Mouse (Mus musculus) neural tube, embryonic 14.5 days (tissue): ENCODE measurements around the gene Paxbp1. TPM values are rescaled to one million over a fixed set of nuclear protein-coding genes. Genes with fewer than 3 reads are reported as not detected.
A peak's percentile ranks its signal among the peaks of the same experiment; 100 is the strongest.

Source experiments
- ATAC-seq: fragments of 200-750 bp; cut with Nextera tagmentation; 2 replicates; pipeline ENCODE4 v1.8.0; 2017; ENCODE audit warnings: low read depth, mild to moderate bottlenecking, moderate TSS enrichment, moderate library complexity
- H3K27ac ChIP-seq: fragments of 300-500 bp; sonication (generic); 2 replicates; pipeline ENCODE4 v1.5.1; 2014; ENCODE audit warnings: low read depth, mild to moderate bottlenecking, control low read depth, low read length, moderate library complexity, mixed read lengths
- H3K27me3 ChIP-seq: fragments of 300-500 bp; sonication (generic); 2 replicates; pipeline ENCODE4 v1.6.1; 2014; ENCODE audit warnings: low read length; ENCODE audit not compliant: control insufficient read depth, insufficient read depth
- H3K36me3 ChIP-seq: fragments of 300-500 bp; sonication (generic); 2 replicates; pipeline ENCODE4 v1.6.1; 2014; ENCODE audit warnings: low read length, mixed read lengths; ENCODE audit not compliant: control insufficient read depth, insufficient read depth
- H3K4me1 ChIP-seq: fragments of 300-500 bp; sonication (generic); 2 replicates; pipeline ENCODE4 v1.6.1; 2014; ENCODE audit warnings: low read length; ENCODE audit not compliant: control insufficient read depth, insufficient read depth
- H3K4me2 ChIP-seq: fragments of 300-500 bp; sonication (generic); 2 replicates; pipeline ENCODE4 v1.6.1; 2014; ENCODE audit warnings: mild to moderate bottlenecking, low read depth, low read length, control low read depth
- H3K4me3 ChIP-seq: fragments of 300-500 bp; sonication (generic); 2 replicates; pipeline ENCODE4 v1.5.1; 2014; ENCODE audit warnings: low read depth, low read length, control low read depth, mixed read lengths
- H3K9ac ChIP-seq: fragments of 300-500 bp; sonication (generic); replicated peaks from 2 replicates; pipeline ENCODE4 v1.6.1; 2014; ENCODE audit warnings: low read depth, mild to moderate bottlenecking, control low read depth, low read length, mixed read lengths
- H3K9me3 ChIP-seq: fragments of 300-500 bp; sonication (generic); 2 replicates; pipeline ENCODE4 v1.6.1; 2016; ENCODE audit warnings: low read length; ENCODE audit not compliant: control insufficient read depth
- WGBS: fragments of 180-500 bp; shearing (Covaris S2); extraction: QIAGEN DNeasy Blood & Tissue Kit; methylation state at CpG from one replicate; pipeline ENCODE4 v1.1.7; 2014; 5-methylcytosine and 5-hydroxymethylcytosine counted together
- polyA plus RNA-seq: library from polyadenylated mRNA; unstranded; fragments of >200 nt; fragmentation: Nextera tagmentation; extraction: Ambion mirVana; gene quantifications from 2 replicates; pipeline ENCODE4 v1.2.1, GENCODE M21; 2014

The Paxbp1 gene
- polyA plus RNA-seq, 1 experiment from 2014 or later: 89.2 TPM

DNA sequence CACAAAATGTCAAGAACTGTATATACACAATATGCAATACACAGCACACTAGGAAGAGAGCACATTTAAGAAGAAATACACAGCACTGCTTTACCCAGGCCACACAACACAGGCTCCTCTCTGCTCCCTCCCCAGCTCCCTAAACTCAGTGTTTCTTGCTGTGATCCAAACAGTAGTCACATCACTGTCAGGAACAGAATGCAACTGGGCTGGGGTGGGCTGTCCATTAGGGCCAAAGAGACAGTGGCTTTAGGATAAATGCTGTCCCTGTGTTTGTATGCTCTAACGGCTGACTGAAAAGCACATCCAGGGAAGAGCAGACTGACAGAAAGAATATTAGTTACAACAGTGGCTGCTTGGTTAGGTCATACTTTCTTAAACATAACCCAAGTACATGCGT, 14.4 kb downstream of the Paxbp1 start:
- WGBS: 87% methylated on average over 2 of the region's 2 CpGs
- no peak overlapping the region for H3K4me3 ChIP-seq

DNA sequence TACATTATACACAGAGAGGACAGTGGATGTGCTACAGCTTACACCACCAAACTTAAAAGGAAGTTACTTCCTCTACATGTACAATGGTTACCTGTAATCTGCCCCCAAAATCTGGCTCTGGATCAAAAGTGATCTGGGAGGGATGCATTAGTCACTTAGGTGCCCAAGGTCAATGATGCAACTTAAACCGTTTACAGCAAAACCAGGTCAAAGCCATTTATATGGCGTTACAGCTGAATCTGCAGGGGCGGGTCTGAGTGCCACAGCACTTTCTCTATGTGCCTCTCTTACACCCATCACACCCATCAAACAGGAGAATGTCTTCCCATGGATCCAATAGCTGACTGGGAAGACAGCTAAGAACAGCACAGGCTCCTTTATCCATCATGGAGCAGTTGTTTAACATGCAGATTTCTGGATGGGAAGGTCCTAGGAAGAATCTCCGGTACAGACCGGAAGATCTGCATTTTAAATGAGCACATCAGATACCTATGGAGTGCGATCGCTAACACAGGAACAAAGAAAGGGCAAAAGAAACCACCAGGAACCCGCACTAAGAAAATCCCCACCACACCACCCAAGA, 15.1 kb downstream of the Paxbp1 start:
- no peak overlapping the region for H3K4me3 ChIP-seq
- no peaks in the 10 kb centered on the region for H3K9me3 ChIP-seq
- H3K36me3 ChIP-seq: peaks cover 75% of the 10 kb centered on the region
- no peak overlapping the region for H3K9ac ChIP-seq
- no peaks in the 10 kb centered on the region for H3K4me1 ChIP-seq
- no peak for ATAC-seq
- no peak overlapping the region for H3K4me2 ChIP-seq
- no peaks in the 10 kb centered on the region for H3K27me3 ChIP-seq
- 90% methylated on average over 8 of the region's 8 CpGs for WGBS
- H3K27ac ChIP-seq: no peak overlapping the region

More for the DNA sequence above, 14.4 kb downstream of the Paxbp1 start:
- Histone ChIP-seq H3K36me3 (peaks cover 75% of the 10 kb centered on the region), H3K9ac (no peak overlapping the region), H3K27me3 (no peaks in the 10 kb centered on the region), H3K9me3 (no peaks in the 10 kb centered on the region), H3K4me2 (no peak overlapping the region), H3K27ac (no peak overlapping the region), H3K4me1 (no peaks in the 10 kb centered on the region)
- no peak for ATAC-seq

DNA sequence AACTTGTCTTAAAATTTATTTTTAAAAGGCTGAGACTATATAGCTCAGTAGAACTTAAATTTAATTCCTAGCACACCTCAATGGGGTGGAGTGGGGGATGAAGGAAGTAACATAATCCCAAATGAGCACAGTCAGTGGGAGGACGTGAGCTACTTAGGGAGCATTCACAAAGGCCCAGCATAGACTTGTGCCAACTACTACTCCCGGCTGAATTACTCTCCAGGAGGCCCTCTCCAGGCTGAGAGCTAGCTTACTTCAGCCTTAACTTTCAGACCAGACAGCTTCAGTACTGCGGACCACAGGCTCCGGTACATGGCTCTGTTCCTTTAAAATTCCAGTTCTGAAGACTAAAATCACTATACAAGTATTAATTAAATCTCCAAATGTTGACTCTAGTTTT, 18.1 kb downstream of the Paxbp1 start:
- H3K4me3 ChIP-seq: no peak overlapping the region
- H3K27ac ChIP-seq: no peak overlapping the region
- H3K36me3 ChIP-seq: peaks cover 74% of the 10 kb centered on the region
- H3K4me2 ChIP-seq: no peak overlapping the region
- H3K4me1 ChIP-seq: no peaks in the 10 kb centered on the region
- ATAC-seq: no peak
- WGBS: 92% methylated on average over 4 of the region's 4 CpGs
- no peaks in the 10 kb centered on the region for H3K27me3 ChIP-seq
- no peaks in the 10 kb centered on the region for H3K9me3 ChIP-seq
- H3K9ac ChIP-seq: no peak overlapping the region

DNA sequence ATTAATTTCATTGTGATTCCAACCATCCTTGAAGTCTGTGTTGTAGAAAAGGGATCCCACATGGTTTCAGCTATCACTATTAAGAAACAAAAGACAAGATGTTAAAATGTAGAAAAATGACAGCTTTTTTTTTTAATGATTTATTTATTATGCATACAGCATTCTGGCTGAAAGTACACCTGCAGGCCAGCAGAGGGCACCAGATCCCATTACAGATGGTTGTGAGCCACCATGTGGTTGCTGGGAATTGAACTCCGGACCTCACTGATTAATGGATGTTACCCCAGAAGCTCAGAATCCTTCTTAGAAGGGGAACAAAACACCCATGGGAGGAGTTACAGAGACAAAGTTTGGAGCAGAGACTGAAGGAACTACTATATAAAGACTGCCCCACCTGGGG, 21.0 kb downstream of the Paxbp1 start:
- H3K36me3 ChIP-seq: peaks cover 85% of the 10 kb centered on the region
- no peak overlapping the region for H3K9ac ChIP-seq
- ATAC-seq: no peak
- H3K27ac ChIP-seq: no peak overlapping the region
- H3K4me2 ChIP-seq: no peak overlapping the region
- no peaks in the 10 kb centered on the region for H3K4me1 ChIP-seq
- H3K27me3 ChIP-seq: no peaks in the 10 kb centered on the region
- H3K4me3 ChIP-seq: no peak overlapping the region
- WGBS: 81% methylated on average over 1 of the region's 1 CpGs
- no peaks in the 10 kb centered on the region for H3K9me3 ChIP-seq

DNA sequence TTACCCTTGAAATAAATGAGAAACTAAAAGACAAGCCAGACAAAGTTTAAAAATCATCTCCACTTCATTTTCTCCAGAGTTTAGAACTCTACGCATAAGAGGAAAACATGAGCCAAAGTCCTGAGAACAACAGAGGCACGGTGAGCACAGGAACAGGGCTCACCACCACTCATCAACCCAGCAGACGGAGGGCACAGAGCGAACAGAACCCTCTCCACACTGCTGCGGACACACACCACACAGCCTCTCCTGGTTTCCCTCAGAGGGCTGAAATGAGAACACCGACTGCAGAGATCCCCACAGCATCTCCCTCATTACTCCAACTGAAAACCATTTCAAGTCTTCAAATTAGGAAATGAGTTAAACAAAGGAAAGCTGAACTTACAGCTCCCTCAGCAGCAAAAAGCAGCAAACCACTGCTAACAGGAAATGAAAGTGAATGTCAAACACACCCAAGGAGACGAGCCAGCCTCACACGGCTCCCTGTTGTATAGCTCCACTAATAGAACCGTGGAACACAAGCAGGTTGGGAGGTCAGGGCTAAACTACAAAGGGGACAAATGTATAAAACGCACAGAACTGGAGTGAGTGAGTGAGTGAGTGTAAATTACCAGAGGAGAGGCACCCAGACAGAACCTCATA, 23.4 kb downstream of the Paxbp1 start:
- no peaks in the 10 kb centered on the region for H3K9me3 ChIP-seq
- H3K4me2 ChIP-seq: no peak overlapping the region
- no peaks in the 10 kb centered on the region for H3K27me3 ChIP-seq
- WGBS: 92% methylated on average over 10 of the region's 10 CpGs
- H3K9ac ChIP-seq: no peak overlapping the region
- H3K4me1 ChIP-seq: no peaks in the 10 kb centered on the region
- H3K4me3 ChIP-seq: no peak overlapping the region
- no peak for ATAC-seq
- peaks cover 70% of the 10 kb centered on the region for H3K36me3 ChIP-seq
- H3K27ac ChIP-seq: no peak overlapping the region

DNA sequence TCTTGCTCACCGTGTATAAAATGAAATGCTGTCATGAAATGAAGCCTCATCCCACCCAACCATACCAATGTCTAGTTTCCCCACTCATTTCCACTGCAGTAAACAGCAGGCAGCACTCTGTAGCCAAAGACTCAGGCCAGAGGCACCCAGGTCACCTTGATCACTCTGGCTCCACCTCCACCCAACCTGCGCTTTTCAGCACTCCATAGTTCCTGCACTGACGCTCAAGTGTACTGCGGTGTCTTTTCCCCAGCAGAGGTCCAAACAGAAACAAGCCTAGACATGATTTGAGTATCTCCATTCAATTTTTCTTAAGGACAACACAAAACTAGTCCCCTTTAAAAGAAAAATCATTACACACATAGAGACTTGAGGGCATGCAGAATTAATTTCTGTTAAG, 24.9 kb downstream of the Paxbp1 start:
- WGBS: 93% methylated on average over 4 of the region's 4 CpGs
- ATAC-seq: no peak
- no peak overlapping the region for H3K4me3 ChIP-seq
- H3K27me3 ChIP-seq: no peaks in the 10 kb centered on the region
- H3K9ac ChIP-seq: no peak overlapping the region
- no peak overlapping the region for H3K27ac ChIP-seq
- H3K4me1 ChIP-seq: no peaks in the 10 kb centered on the region
- peaks cover 62% of the 10 kb centered on the region for H3K36me3 ChIP-seq
- H3K4me2 ChIP-seq: no peak overlapping the region
- H3K9me3 ChIP-seq: no peaks in the 10 kb centered on the region

DNA sequence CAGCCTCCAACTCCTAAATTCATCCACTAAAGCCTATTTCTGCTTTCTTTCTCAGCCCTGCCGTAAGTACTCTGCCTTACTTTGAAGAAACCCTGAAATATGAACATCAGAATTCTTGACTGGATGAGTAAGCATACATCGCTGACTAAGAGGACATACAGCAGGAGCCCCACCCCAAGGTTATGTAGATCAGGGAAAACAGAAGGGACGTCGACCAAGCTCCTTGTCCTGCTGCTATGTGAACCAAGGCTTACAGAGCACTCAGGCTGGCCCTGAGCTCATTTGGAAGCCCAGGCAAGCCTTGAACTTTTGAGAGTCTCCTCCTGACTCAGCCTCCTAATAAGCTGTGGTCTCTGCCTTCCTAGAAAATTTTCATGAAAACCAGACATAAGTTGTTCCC, 28.6 kb downstream of the Paxbp1 start:
- Histone ChIP-seq H3K27ac (no peak overlapping the region), H3K4me2 (no peak overlapping the region), H3K36me3 (peaks cover 40% of the 10 kb centered on the region), H3K27me3 (no peaks in the 10 kb centered on the region), H3K9ac (no peak overlapping the region), H3K4me1 (0 out of 2 replicates have a peak, but pooled peaks cover 3% of the 10 kb centered on the region), H3K9me3 (no peaks in the 10 kb centered on the region), H3K4me3 (no peak overlapping the region)
- ATAC-seq: no peak
- 84% methylated on average over 4 of the region's 4 CpGs for WGBS

DNA sequence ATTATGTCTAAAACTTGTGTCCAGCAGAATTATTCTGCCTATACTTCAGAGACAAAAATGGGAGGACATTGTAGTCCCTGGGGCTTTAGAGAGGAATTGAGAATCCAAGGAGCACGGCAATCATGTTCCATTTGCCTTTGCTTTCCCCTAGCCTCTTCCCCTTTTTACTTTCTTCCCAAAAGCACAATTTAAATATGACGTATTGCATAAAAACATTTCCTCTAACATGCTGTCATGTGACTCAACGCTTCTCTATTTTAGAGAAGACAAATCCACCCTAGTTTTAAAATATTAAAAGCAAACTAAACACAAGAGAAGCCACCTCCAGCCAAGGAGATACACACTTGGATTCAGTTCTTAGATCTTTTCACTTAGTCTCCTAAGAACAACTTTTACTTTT, 32.5 kb downstream of the Paxbp1 start:
- no peak for ATAC-seq
- 44% methylated on average over 3 of the region's 3 CpGs for WGBS

DNA sequence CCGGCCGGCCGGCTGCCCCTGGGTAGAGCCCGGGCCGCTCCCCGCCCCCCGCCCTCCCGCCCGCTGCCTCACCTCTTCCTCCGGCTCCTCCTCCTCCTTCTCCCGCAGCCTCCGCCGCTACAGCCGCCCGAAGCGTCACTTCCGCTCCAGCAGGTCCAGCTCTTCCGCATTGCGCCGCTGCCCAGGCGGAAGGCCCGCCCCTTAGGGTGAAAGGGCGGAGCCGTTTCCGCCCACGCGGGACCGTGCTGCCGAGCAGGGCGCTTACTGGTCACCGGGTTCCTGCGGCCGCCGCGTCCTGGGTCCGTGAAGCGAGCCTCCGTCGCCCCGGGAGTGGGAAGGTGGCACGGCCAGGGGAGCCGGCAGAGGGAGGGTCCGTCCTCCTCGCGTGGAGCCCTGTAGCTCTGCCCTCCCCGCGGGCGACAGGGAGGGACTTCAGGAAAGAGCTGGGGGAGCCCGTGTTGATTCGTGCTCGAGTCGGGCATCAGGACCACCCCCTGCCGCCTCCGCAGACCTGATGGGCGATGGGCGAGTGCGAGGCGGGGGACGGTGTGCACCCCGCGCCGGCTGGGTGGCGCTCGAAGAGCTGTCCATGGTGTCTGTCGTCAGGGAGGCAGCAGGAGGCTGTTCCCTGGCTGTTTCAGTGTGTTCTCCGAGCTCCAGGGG, 33.2 kb downstream of the Paxbp1 start, which contains the start of gene Synj1:
Gene Synj1 (minus strand): TSS at position 288 of the 663 bp plus-strand sequence.
- H3K4me1 ChIP-seq: peaks cover 10% of the 10 kb centered on the region; the same call in 1 of the 2 replicates
- peak within 1 kb of the TSS; percentile 93 for H3K27ac ChIP-seq
- no peaks in the 10 kb centered on the region for H3K9me3 ChIP-seq
- H3K4me3 ChIP-seq: peak within 1 kb of the TSS; percentile 85
- 0% methylated on average over 63 of the region's 66 CpGs for WGBS
- peak; percentile 96 for ATAC-seq
- H3K27me3 ChIP-seq: no peaks in the 10 kb centered on the region
- H3K36me3 ChIP-seq: peaks cover 13% of the 10 kb centered on the region
- peak within 1 kb of the TSS; percentile 92 for H3K9ac ChIP-seq
- peak within 1 kb of the TSS; percentile 81 for H3K4me2 ChIP-seq

More for the DNA sequence above, 32.5 kb downstream of the Paxbp1 start:
- Histone ChIP-seq H3K36me3 (peaks cover 16% of the 10 kb centered on the region), H3K4me2 (peak overlapping the region; percentile 81), H3K27ac (peak overlapping the region; percentile 93), H3K4me3 (peak overlapping the region; percentile 85), H3K9me3 (no peaks in the 10 kb centered on the region), H3K4me1 (peaks cover 10% of the 10 kb centered on the region; the same call in 1 of the 2 replicates), H3K27me3 (no peaks in the 10 kb centered on the region), H3K9ac (peak overlapping the region; percentile 92; the same call in 1 of the 2 replicates)
